Mouse (Mus musculus) liver, embryonic 14.5 days (tissue): ENCODE data around the gene Amotl1.

Source experiments
- CTCF ChIP-seq: IDR thresholded peaks from 2 replicates; pipeline ENCODE4 v1.5.1; 2016; ENCODE audit warnings: antibody characterized with exemption, low read depth, control low read depth
- EP300 ChIP-seq: IDR thresholded peaks from 2 replicates; pipeline ENCODE4 v1.6.1; 2016; ENCODE audit warnings: antibody characterized with exemption, low read depth

- TF ChIP-seq CTCF (no peak), EP300 (no peak)
Observed at GRCm38 (mm10) chr9:14560545-14560944, 84.3 kb downstream of the Amotl1 start.
